Mouse (Mus musculus): Measurements from ENCODE around the gene Eras.
"Not testable (repeated sequence)": the region's sequence is repeated elsewhere in the genome, so short reads cannot be mapped to it uniquely, and the experiment has no call there.

Gene Eras

GRCm38 (mm10) chrX:7910473-7910872 lies 17.9 kb downstream of the Eras start:
- DNase-seq (ENCODE audit: low spot score) = no peak

GRCm38 (mm10) chrX:7909242-7909641 lies 19.2 kb downstream of the Eras start, which contains the start of gene Gm10490:
TSS of gene Gm10490 (plus strand) at chrX:7909542.
- not testable (repeated sequence) for DNase-seq (ENCODE audit: low spot score)

- DNase-seq (ENCODE audit: low spot score) = no peak
Measured at GRCm38 (mm10) chrX:7907735-7908134, 20.7 kb downstream of the Eras start, which contains the start of gene Gm10491. TSS of gene Gm10491 (minus strand) at chrX:7907835.

GRCm38 (mm10) chrX:7904441-7904840 lies 24.0 kb downstream of the Eras start:
- no peak for DNase-seq (ENCODE audit: low spot score)

GRCm38 (mm10) chrX:7898880-7899874 lies 29.2 kb downstream of the Eras start, which contains the start of the genes Pqbp1 and Timm17b:
TSS of gene Pqbp1 (minus strand) at chrX:7899269.
TSS of gene Timm17b (plus strand) at chrX:7899357.
- DNase-seq (ENCODE audit: low spot score) = peak; percentile 63

- no peak for DNase-seq (ENCODE audit: low spot score)
Measured at GRCm38 (mm10) chrX:7898211-7898610, 30.2 kb downstream of the Eras start.

GRCm38 (mm10) chrX:7883841-7884567 lies 44.4 kb downstream of the Eras start, which contains the start of gene Slc35a2:
TSS of gene Slc35a2 (plus strand) at chrX:7884028.
- DNase-seq (ENCODE audit: low spot score) = peak; percentile 71

GRCm38 (mm10) chrX:7879819-7880218 lies 48.6 kb downstream of the Eras start:
- DNase-seq (ENCODE audit: low spot score) = no peak

GRCm38 (mm10) chrX:7878495-7878894 lies 49.9 kb downstream of the Eras start:
- DNase-seq (ENCODE audit: low spot score) = no peak

- peak; percentile 52 for DNase-seq (ENCODE audit: low spot score)
Measured at GRCm38 (mm10) chrX:7878007-7878419, 50.4 kb downstream of the Eras start, which contains the start of gene Pim2. TSS of gene Pim2 (plus strand) at chrX:7878262.
